Comparison of ENCODE assay signal across 9 mouse cellular contexts in genomic region chr9:40555243-40555642, GRCm38 (mm10).
"Had no signal": no experiment of that assay in that cellular context is flagged by ENCODE, and none has a peak within 500 bp of the region (broad histone marks: within the 10 kb centered on the region; RNA-seq: fewer than 3 reads in every experiment).

No protein-coding gene starts in this region.

- ATAC-seq: intestine, embryonic 15.5 days; liver, postnatal 0 days; midbrain, embryonic 16.5 days had no signal

- DNase-seq: kidney, adult 18-20 months; kidney, postnatal 10 days; kidney, postnatal 4 days; liver; liver, embryonic 13.5 days; liver, postnatal 0 days; thymus, postnatal 4 days had no signal
